Mouse (Mus musculus) kidney, postnatal 25 days (tissue): ENCODE data around the gene Hist1h2bc.

Source experiments
- DNase-seq, 2 experiments: peaks; one replicate each; pipeline ENCODE4 v3.0.0; 2021; ENCODE audit warnings: mixed read lengths in 2 of 2

The Hist1h2bc gene

GRCm38 (mm10) chr13:23738041-23738440, 54.0 kb downstream of the Hist1h2bc start:
- peak in 1 of 2 experiments; percentile 25 for DNase-seq

- peak; percentile 87 to 95 for DNase-seq
Measured at GRCm38 (mm10) chr13:23738677-23739068, 54.7 kb downstream of the Hist1h2bc start, which contains the start of gene Hist1h1c. Hist1h1c (plus strand) TSS chr13:23738808.

GRCm38 (mm10) chr13:23739069-23739921, 55.3 kb downstream of the Hist1h2bc start:
- DNase-seq = peak; percentile 96 to 98

GRCm38 (mm10) chr13:23739922-23740252, 55.9 kb downstream of the Hist1h2bc start:
- DNase-seq = no peak

- DNase-seq = no peak
Measured at GRCm38 (mm10) chr13:23740256-23740840, 56.3 kb downstream of the Hist1h2bc start.

- no peak for DNase-seq
Measured at GRCm38 (mm10) chr13:23740910-23741309, 56.9 kb downstream of the Hist1h2bc start.

GRCm38 (mm10) chr13:23742007-23742406, 58.0 kb downstream of the Hist1h2bc start:
- no peak for DNase-seq
